Mouse (Mus musculus) thymus, adult 18-20 months (tissue): ENCODE results near the gene Wdfy3.
"Not testable (repeated sequence)": the region's sequence is repeated elsewhere in the genome, so short reads cannot be mapped to it uniquely, and the experiment has no call there.

ENCODE experiments used
- DNase-seq, 2 experiments: peaks; one replicate each; pipeline ENCODE4 v3.0.0; 2022; ENCODE audit warnings: mixed read lengths in 2 of 2

The Wdfy3 gene

DNA sequence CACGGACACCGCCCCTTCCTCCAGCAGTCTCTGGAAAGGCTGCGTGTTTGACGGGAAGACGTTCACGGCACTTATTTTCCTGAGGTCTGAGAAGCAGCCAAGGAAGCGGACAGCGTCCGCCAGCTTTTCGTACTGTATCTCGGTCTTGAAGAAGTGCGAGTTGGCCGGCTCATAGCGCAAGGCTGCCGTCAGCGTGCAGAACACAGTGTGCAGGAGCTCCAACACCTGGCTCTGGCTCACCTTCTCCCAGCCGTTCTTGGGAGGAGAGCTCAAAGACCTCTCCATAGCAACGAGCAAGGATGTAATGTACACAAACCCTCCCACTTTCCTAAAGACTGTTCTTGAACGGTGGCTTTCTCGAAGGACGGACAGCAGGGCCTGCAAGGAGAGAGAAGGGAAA is 132.4 kb downstream of the Wdfy3 start:
- DNase-seq = no peak

DNA sequence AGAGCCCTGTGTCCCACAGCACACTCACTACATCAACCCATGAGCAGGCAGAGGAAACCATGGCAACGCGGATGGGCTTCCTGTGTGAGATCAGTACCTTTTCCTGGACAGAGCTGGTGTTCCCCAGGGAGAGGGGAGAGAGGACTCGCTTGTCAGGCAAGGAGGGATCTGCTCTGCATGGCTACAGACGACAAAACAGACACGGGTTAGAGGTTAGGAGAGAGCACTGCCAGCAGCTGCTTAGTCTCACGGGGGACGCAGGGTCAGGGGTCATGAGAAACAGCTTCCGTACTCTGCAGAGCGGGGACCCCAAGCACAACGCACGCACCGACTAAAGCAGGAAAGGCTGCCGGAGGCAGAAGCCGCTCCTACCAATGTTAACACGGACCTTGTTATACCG is 133.8 kb downstream of the Wdfy3 start:
- DNase-seq = no peak

DNA sequence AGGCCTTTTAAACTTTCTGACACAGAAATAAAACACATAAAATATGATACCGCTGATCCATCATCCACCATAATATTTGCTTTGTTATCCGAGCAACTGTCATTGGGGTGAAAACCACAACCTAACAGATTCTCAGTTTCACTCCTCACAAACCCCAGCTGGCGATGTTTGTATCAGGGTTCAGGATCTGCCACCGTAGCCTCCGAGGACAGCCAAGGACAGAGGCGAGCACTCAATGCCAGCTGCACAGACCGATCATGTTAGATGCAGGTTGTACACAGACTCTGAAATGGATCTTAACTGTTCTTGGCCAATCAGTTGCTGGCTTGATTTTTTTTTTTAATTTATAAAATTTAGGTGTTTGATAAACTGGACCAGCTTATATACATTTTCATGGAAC is 135.1 kb downstream of the Wdfy3 start:
- DNase-seq = no peak

DNA sequence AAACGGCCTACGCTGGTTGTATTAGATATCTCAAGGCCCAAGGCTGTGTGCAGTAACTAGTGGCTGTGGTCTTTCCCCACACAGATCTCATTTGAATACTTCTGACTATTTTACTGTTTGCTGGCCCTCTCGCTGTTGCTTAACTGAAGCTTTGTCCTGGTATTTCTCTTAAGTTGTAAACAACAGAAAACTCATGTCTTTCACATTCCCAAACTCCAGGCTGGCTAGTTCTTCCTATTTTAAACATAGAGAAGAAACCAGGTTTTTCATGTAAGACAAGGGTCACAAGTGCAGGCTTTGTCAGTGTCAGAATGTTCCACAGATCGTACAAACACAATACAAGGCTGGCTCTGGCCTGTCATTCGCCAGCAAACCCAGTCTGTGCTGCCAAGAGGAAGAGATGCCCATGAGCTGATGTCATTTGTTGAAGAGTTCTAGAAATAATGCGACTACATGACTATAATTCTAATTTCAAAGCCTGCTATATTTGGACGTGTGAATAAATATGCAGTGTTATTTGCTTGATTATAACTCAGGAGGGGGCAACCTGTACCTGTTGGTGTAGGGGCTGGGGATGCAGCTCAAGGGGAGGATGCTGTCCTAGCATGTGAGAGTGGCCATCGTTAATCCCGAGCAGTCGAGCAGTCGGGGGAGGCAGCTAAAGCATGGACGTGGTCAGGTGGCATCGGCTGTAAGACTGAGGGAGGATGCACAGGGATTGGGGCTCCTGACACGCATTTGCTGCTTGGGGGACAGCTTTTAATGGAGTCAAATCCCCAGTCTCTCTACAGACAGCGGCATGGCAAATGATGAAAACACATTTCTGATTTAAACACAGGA is 136.5 kb downstream of the Wdfy3 start:
- DNase-seq = no peak

DNA sequence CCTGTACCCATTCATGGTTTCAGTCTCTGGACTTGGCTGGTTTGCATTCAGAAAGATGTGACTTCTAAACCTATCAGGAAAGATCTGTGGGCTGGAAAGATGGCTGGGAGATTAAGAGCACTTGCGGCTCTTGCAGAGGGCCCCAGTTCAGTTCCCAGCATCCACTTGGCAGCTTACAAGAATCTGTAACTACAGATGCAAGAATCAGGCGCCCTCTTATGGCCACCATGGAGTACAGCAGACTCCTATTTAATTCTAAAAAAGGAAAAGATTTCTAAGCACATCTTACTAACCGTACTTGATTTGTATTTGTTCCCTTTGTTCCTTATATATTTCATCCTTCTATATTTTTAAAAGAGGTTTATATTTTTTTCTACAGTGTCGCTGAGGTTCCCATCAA is 137.7 kb downstream of the Wdfy3 start:
- no peak for DNase-seq

DNA sequence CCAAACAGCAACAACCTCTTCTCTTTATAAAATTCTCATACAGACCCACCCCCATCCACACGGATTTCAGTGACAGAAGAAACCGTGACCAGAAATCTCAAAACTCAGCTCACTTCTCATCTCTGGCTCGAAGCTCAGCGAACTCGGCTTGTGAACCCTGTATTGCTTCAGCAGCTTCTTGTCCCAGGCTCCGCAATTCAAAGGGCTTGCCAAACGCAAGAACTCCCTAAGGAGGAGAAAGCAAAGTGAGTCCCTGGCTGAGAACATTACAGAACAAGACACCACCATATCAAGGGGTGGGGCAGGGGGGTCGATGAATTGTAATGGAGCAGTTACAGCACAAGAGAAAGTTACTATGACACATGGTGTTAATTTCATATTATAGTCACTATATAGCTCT is 143.4 kb downstream of the Wdfy3 start:
- DNase-seq = no peak

DNA sequence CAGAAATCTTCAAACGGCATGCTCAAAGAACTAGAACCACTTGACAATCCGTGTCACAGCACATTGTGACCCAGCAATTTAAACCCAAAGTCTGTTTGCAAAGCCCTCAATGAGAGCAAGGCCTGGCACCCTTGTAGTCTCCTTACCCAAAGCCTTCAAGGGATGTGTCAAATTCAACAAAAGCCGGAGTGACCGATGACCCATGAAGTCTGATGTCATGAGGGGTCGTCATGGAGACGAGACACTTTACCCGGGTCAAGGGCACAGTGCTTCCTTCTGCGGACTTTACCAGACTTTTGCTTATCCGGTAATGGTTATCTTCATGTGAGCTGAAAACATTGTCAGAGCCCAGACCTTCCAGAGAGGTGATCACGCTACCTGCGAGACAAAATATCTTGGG is 146.0 kb downstream of the Wdfy3 start:
- no peak for DNase-seq

DNA sequence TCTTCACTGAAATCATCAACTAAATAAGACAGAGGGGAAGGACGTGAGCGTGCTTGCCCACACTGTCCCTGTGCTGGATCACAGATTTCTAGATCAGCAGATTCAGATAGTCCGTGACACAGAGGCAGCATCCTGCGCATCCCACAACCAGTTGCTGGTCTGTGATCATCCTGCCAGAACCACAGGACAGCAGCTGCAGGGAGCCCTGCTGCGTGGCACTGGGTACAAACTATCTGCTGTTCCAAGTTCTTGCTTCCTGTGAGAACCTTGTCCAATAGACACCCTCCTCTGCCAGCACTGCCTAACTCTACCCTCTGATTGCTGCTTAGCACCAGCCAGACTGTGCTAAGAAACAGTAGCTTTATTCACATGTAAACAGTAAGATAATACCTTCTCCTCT is 150.2 kb downstream of the Wdfy3 start:
- DNase-seq = no peak

DNA sequence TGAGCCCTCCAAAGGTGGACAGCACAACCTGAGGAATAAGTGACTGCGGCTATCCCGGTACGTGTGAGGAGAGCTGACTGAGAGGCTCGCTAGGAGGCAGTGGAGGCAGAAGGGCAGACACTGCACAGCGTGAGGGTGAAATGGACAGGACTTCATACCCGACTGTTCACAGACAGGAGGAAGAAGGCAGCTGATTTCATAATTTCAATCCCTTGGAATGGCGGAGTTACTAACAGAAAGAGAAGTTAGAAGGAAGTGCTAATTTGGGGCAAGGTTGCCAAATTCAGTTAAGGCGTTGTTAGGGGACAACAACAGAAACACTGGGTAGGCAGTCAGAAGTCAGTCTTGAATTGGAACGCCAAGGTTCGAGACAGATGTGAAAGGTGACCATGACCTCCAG is 160.3 kb downstream of the Wdfy3 start:
- no peak for DNase-seq

DNA sequence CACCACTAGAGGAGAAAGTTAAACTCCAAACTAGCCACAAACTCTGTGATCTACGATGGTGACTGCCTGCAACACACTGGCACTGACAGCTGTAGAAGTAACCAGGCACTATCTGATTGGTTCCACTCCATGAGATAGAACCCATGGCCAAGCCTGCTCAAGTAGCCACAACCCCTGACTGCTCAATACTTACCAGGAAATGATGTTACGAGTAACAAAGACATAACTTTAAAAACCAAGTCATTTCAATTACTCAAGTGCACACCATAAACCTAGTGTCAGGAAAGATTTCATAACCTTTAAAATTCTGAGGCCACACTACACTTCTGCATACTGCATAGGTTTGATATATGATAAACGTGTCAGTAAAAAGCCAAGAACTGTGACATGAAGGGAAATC is 164.1 kb downstream of the Wdfy3 start:
- no peak for DNase-seq

DNA sequence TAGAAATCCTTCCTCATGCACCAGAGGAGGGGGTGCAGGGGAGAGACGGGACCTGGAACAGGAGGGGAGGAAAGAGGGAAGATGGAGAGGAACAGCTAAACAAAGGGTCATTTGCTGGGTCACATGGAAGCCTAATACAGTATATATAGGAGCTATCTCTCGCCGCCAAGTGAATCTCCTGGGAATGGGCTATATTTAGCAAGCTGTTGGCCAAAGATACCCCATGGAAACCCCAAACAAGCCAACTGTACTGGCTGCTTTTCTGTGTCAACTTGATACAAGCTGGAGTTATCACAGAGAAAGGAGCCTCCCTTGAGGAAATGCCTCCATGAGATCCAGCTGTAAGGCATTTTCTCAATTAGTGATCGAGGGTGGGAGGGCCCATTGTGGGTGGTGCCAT is 164.9 kb downstream of the Wdfy3 start:
- DNase-seq = not testable (repeated sequence)

DNA sequence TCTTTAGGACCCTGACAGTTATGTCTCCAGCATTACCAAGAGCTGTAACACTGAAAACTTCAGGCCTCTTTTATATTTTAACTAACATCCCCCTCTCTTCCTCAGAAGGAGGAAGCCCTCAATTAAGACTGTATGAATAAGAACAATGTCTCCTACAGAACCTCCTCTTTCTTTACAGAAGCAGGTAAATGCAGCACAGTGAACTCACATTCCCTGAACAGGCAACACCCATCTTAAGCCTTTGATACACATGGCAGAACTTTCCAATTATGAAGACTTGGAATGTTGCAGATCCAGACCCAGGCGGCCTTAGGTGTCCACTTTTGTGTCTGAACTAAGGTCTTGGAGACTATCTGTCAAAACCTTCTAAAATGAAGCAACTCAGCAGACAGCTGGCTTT is 167.0 kb downstream of the Wdfy3 start:
- no peak for DNase-seq

DNA sequence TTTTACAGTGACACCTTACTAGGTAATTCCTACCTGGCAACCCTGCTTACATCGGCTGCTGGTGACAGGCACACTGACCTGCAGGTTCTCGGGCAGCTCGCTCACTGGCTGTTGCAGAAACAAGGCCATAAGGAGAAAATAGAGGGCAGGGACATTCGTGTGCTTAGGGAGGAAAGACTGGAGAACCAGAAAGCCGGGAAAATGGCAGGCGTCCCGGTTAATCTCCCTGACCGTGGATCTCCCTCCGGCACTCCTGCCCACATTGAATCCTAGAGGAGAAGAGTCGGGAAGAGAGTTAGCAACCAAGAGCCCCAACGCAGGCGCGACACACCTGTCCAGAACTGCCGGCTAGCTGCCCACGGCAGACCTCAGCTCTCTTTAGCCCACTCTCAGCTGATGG is 169.7 kb downstream of the Wdfy3 start:
- no peak for DNase-seq

DNA sequence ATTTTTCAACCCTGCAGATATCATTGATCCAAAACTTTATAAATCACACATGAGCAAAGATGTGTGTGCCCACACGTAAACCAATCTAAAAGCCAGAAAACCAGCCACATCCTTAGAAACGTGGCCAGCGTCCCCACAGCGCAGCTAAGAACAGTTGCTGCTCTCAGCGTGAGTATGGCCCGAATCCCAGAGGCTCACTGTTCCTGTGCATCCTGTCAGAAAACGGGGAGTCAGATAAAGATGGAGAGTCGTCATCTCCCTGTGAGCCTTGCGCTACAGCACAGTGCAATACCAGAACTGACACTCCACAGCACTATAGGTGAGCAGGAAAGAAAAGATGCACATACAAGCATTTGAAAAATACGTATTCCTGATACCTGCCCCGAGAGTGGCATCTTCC is 172.9 kb downstream of the Wdfy3 start:
- DNase-seq = no peak

DNA sequence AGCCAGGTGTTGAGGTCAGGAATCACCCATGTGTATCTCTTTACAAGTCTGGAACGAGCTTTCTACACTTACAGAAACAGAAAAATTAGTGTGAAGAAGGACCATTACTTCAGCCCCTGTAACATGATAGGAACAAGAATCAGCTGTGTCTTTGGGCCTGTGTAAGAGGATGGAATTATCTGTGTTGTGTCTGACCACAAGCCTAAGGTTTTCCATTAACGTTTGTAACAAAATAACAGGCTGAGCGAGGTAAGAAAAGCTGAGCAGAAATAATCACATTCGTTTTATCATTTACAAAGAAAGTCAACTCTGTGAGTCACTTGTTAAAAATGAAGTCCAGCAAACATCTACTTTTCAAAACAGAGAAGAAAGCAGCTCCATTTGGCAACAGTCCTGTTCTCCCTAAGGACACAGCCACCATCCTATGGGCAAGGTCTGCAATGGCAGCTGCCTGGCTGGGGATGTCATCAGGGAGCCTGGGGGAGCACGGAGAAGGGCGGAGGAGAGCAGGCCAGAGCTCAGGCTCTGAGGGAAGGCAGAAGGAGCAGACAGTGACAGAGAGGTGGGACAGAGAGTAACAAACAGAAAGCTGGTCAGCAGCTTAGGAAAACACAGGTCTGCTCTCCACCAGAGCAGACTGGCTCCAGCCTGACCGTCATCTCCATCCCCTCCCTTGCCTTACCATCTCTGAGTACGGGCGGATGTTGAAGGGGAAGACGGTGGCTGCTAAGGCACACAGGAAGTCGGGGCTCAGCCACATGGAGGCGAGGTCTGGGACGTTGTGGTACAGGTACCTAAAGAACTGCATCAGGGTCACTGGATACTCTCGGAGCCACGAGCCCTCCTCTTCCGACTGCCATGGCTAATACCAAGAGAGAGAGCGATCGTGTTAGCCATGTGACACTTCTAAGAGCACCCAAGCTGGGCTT is 173.7 kb downstream of the Wdfy3 start:
- no peak for DNase-seq

DNA sequence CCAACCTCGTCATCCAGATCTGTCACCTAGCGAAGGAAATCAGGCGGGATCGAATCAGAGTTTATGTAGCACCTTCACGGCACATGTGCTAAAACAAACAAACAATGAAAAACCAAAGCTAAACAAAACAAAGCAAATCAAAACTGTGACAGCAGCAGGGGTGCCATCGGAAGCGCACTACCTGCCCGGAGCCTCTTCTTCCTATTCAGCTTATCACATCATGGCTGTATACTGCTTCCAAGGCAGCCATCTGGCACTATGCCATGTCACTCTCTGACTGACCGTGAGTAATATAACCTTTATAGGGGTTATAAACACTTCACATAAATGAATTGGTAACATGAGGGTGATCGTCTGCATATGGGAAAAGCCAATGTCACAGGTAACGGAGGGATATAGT is 174.6 kb downstream of the Wdfy3 start:
- DNase-seq = no peak

DNA sequence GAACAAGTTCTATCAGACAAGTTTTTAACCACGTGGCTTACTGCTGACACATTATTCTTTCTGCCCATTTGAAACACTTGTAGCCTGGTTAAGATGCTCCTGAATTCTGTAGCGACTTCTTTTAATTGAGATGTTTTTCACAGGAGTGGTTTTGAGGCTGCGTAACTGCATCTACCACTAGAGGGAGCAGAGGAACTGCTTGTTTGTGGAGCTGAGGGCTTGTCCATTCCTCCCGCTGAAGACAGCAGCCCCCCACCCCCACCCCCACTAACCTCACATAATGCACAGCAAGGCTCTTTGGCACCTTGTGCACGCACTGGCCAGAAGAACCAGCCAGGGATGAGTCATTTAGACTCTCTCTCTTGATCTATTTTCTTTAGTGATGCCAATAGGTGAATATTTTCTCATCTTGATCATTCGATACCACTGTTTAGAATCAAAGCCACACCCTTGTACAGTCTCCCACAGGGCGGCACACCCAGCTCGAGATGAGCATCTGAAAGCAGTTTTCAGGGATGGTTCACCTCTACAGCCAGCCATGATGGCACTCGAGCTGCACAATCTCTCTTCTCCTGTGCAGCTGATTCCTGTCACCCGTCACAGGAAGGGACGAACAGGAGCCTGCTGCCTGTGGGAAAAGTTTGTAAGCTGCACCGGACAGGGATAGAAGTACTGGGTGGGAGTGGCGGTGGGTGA is 175.8 kb downstream of the Wdfy3 start:
- no peak for DNase-seq

DNA sequence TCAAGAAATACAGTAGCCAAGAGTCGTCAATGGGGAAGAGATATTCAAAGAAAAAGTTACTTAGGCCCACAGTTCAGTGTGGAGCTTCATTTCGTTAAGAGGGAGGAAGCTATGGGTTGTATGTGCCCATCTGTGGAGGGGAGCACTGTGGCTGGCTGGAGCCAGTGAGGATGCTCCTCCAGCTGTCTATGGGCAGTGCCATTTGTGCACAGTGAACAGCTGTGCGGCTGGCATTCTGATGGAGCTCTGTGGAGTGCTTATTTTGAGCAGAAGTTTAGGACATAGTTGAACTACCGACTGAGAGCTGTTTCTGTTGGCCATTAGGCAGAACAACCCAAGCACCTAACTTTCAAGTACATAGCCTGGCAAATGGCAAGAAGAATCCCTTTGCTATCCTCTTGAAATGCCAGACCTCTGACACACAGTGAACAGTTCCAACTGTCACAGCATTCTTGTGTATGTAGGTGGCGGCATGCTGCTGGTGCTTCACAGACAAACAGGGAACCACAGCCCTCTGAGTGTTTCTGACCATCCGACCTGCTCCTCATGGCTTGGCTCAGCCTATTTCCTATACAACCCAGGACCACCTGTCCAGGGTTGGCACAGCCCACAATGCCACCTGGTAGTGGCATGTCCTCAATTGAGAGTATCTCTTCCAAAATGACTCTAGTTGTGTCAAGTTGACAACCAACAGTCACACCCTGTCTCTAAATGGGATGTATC is 177.9 kb downstream of the Wdfy3 start:
- no peak for DNase-seq

DNA sequence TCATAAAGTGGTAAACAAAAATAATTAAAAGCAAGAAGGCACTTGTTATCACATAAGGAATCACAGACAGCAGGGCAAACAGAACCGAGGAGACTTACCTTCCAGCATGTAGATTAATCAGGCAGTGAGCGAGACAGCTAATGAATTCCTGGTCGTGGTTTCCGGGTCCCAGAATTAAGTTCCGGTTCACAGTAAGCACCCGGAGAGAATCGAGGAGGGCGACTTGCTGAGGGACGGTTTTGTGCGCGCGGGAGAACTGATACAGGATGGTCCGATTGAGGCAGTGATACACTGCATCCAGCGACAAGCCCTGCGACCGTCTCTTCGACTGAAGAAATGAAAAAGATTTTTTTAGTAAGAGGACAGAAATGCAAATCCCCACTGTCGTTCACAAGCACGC is 181.7 kb downstream of the Wdfy3 start:
- no peak for DNase-seq

DNA sequence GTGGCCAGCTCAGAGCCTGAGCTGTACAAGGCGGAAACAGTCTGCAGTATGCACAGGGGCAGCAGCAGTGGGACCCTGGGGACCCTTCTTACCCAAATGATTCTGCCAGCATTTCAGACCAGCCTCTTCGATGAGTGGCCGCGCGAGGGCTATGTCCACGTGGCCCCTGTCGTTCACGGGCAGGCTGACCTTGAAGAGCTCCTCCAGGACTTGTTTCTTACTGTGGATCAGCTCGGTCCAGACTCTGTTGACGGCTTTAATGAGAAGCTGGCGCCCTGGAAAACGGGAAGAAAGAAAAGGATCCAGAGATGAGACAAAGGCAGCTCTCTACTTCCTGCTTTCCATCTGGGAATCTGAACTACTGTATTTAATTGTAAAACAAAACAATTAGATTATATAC is 184.7 kb downstream of the Wdfy3 start:
- DNase-seq = no peak

DNA sequence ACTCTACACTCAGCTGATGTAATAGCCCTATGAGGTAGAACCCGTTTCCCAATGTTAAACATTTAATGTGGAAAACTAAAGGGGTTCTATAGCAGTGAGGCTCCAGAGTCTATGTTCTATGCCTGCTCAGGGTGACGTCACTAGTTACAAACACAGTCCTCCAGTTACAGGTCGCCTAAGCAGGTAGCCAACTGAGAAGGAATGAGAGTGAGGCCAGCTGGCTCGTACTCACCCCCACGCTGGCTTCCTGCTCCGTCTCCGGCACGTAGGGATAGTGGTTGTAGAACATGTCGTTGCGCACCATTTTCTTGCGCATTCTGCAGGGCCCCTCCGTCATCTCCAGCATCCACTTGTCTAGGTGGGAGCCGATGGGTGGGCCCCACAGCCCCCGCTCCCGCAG is 187.5 kb downstream of the Wdfy3 start:
- DNase-seq = no peak

DNA sequence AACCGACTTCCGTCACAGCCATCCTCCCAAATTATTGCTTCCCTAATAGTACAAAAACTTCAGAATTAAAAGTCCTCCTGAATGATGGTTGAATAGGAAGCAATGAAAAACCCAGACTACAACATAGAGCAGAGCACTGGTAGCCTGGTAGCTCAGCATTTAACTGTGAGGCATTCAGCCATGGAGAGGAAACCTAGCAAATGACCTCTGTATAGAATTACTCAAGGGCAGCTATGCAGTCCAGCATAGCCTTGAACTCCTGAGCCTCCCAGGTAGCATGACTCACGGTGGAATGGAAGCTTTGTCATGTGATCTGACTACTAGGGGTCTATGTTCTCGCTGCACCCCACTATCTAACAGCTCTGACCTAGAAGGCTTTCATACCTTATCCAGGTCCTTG is 189.8 kb downstream of the Wdfy3 start:
- DNase-seq = no peak

DNA sequence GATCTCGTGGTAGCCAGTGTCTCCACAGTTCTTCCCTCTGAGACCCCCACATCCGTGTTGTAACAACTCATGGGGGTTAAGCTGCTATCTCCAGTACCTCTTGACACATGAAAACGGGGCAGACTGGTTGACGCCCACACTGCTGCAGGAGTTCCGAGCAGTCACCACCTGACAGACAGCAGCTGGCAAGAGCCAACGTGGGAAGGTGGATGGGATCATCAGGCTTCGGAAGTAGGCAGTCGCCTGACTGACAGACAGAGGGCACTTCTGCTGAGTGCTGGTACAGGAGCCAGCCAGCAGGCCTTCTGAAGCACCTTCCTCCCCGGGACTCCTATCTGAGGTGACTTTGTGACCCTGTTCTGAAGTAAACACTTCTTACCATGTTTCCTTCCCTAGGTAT is 191.3 kb downstream of the Wdfy3 start:
- DNase-seq = no peak
